Mouse (Mus musculus) stomach, postnatal 0 days (tissue): ENCODE data around the gene Ugt1a8. TPM values are rescaled to one million over a fixed set of nuclear protein-coding genes. Genes with fewer than 3 reads are reported as not detected.

ENCODE experiments used
- ATAC-seq: fragments of 200-750 bp; cut with Nextera tagmentation; 2 replicates; pipeline ENCODE4 v1.8.0; 2017; ENCODE audit not compliant: low FRiP score, low TSS enrichment
- DNase-seq: peaks from one replicate; pipeline ENCODE4 v3.0.0-alpha.2; 2016; ENCODE audit warnings: low spot score
- H3K27ac ChIP-seq: fragments of 300-500 bp; sonication (generic); replicated peaks from 2 replicates; pipeline ENCODE4 v1.5.1; 2014; ENCODE audit warnings: mild to moderate bottlenecking, control low read depth
- H3K27me3 ChIP-seq: fragments of 300-500 bp; sonication (generic); 2 replicates; pipeline ENCODE4 v1.6.1; 2014; ENCODE audit warnings: low read length; ENCODE audit not compliant: control insufficient read depth, insufficient read depth
- H3K36me3 ChIP-seq: fragments of 300-500 bp; sonication (generic); 2 replicates; pipeline ENCODE4 v1.6.1; 2014; ENCODE audit warnings: low read length, mixed read lengths; ENCODE audit not compliant: control insufficient read depth, insufficient read depth
- H3K4me1 ChIP-seq: fragments of 300-500 bp; sonication (generic); replicated peaks from 2 replicates; pipeline ENCODE4 v1.6.1; 2014; ENCODE audit warnings: antibody characterized with exemption; ENCODE audit not compliant: control insufficient read depth, insufficient read depth
- H3K4me2 ChIP-seq: fragments of 300-500 bp; sonication (generic); replicated peaks from 2 replicates; pipeline ENCODE4 v1.6.1; 2014; ENCODE audit warnings: low read depth, mild to moderate bottlenecking, control low read depth, moderate library complexity
- H3K4me3 ChIP-seq: fragments of 300-500 bp; sonication (generic); 2 replicates; pipeline ENCODE4 v1.5.1; 2014; ENCODE audit warnings: low read depth, low read length, control low read depth
- H3K9ac ChIP-seq: fragments of 300-500 bp; sonication (generic); 2 replicates; pipeline ENCODE4 v1.6.1; 2014; ENCODE audit warnings: mild to moderate bottlenecking, low read length, control low read depth, mixed read lengths
- H3K9me3 ChIP-seq: fragments of 300-500 bp; sonication (generic); 2 replicates; pipeline ENCODE4 v1.6.1; 2016; ENCODE audit warnings: low read length; ENCODE audit not compliant: control insufficient read depth
- CTCF ChIP-seq: IDR thresholded peaks from 2 replicates; pipeline ENCODE4 v1.5.1; 2016; ENCODE audit warnings: antibody characterized with exemption, low read depth, mild to moderate bottlenecking, moderate library complexity
- EP300 ChIP-seq: optimal IDR thresholded peaks from 2 replicates; pipeline ENCODE3; 2016; ENCODE audit warnings: antibody characterized with exemption
- WGBS: fragments of 180-500 bp; shearing (Covaris S2); extraction: QIAGEN DNeasy Blood & Tissue Kit; methylation state at CpG from one replicate; pipeline ENCODE4 v1.1.7; 2014; 5-methylcytosine and 5-hydroxymethylcytosine counted together
- polyA plus RNA-seq: library from polyadenylated mRNA; unstranded; fragments of >200 nt; fragmentation: Nextera tagmentation; extraction: Ambion mirVana; gene quantifications from 2 replicates; pipeline ENCODE4 v1.2.1, GENCODE M21; 2015

Ugt1a8 gene
- polyA plus RNA-seq, 1 experiment from 2014 or later = not detected

GRCm38 (mm10) chr1:88206843-88207479, 119.3 kb downstream of the Ugt1a8 start:
- Histone ChIP-seq H3K4me2 (no peak overlapping the region), H3K4me1 (no peaks in the 10 kb centered on the region), H3K36me3 (no peaks in the 10 kb centered on the region), H3K9ac (no peak overlapping the region), H3K27me3 (no peaks in the 10 kb centered on the region), H3K4me3 (no peak overlapping the region), H3K27ac (no peak overlapping the region), H3K9me3 (peaks cover 7% of the 10 kb centered on the region)
- TF ChIP-seq CTCF (no peak), EP300 (no peak)
- ATAC-seq = 0 out of 2 replicates have a peak, but pooled peaks have one; percentile 32
- 69% methylated on average over 2 of the region's 2 CpGs for WGBS
- DNase-seq = no peak

- H3K4me1 ChIP-seq = no peaks in the 10 kb centered on the region
- peak; percentile 62 for DNase-seq
- peak; percentile 65 for ATAC-seq
Measured at GRCm38 (mm10) chr1:88211812-88212211, 124.2 kb downstream of the Ugt1a8 start, which contains the start of gene Ugt1a1. Gene Ugt1a1, plus strand, starts transcription at chr1:88211959.

GRCm38 (mm10) chr1:88212341-88213045, 124.9 kb downstream of the Ugt1a8 start:
- no peak overlapping the region for H3K9ac ChIP-seq
- no peaks in the 10 kb centered on the region for H3K4me1 ChIP-seq
- H3K9me3 ChIP-seq = peaks cover 30% of the 10 kb centered on the region
- ATAC-seq (0 out of 2 replicates have a peak, but pooled peaks have one; percentile 3), DNase-seq (no peak)
- H3K27me3 ChIP-seq = no peaks in the 10 kb centered on the region
- H3K27ac ChIP-seq = no peak overlapping the region
- no peaks in the 10 kb centered on the region for H3K36me3 ChIP-seq
- H3K4me2 ChIP-seq = no peak overlapping the region
- no peak overlapping the region for H3K4me3 ChIP-seq
- WGBS = 58% methylated on average over 8 of the region's 8 CpGs
- TF ChIP-seq EP300 (no peak), CTCF (no peak)

More at GRCm38 (mm10) chr1:88211812-88212211, 124.2 kb downstream of the Ugt1a8 start, which contains the start of gene Ugt1a1:
- 66% methylated on average over 8 of the region's 8 CpGs for WGBS
- no peak for TF ChIP-seq EP300
- no peaks in the 10 kb centered on the region for H3K27me3 ChIP-seq
- H3K9ac ChIP-seq = no peak within 1 kb of the TSS
- no peak within 1 kb of the TSS for H3K4me2 ChIP-seq
- H3K4me3 ChIP-seq = no peak within 1 kb of the TSS
- H3K27ac ChIP-seq = no peak within 1 kb of the TSS; the same call in 1 of the 2 replicates
- peaks cover 24% of the 10 kb centered on the region for H3K9me3 ChIP-seq
- H3K36me3 ChIP-seq = no peaks in the 10 kb centered on the region

GRCm38 (mm10) chr1:88213061-88213460, 125.4 kb downstream of the Ugt1a8 start:
- Histone ChIP-seq H3K36me3 (no peaks in the 10 kb centered on the region), H3K4me2 (no peak overlapping the region), H3K9ac (no peak overlapping the region), H3K4me3 (no peak overlapping the region), H3K9me3 (peaks cover 30% of the 10 kb centered on the region), H3K27me3 (no peaks in the 10 kb centered on the region), H3K27ac (no peak overlapping the region), H3K4me1 (no peaks in the 10 kb centered on the region)
- ATAC-seq (no peak), DNase-seq (no peak)
- TF ChIP-seq CTCF (no peak), EP300 (no peak)
- WGBS = 69% methylated on average over 1 of the region's 1 CpGs

- WGBS = 78% methylated on average over 2 of the region's 2 CpGs
- TF ChIP-seq CTCF (no peak), EP300 (no peak)
- Histone ChIP-seq H3K9ac (no peak overlapping the region), H3K9me3 (peaks cover 30% of the 10 kb centered on the region), H3K4me3 (no peak overlapping the region), H3K27me3 (no peaks in the 10 kb centered on the region), H3K4me1 (no peaks in the 10 kb centered on the region), H3K4me2 (no peak overlapping the region), H3K36me3 (no peaks in the 10 kb centered on the region), H3K27ac (no peak overlapping the region)
- ATAC-seq (peak; percentile 13; the same call in 1 of the 2 replicates), DNase-seq (peak; percentile 42)
Measured at GRCm38 (mm10) chr1:88213766-88214461, 126.3 kb downstream of the Ugt1a8 start.
